Mouse (Mus musculus) liver, embryonic 16.5 days (tissue): ENCODE data around the gene Zxdc. TPM values are rescaled to one million over a fixed set of nuclear protein-coding genes. Genes with fewer than 3 reads are reported as not detected.
A peak's percentile ranks its signal among the peaks of the same experiment; 100 is the strongest.

ENCODE experiments used
- ATAC-seq: fragments of 200-750 bp; cut with Nextera tagmentation; 2 replicates; pipeline ENCODE4 v1.8.0; 2017; ENCODE audit warnings: low read depth, mild to moderate bottlenecking, moderate number of reproducible peaks, moderate library complexity
- H3K27ac ChIP-seq: fragments of 300-500 bp; sonication (generic); 2 replicates; pipeline ENCODE4 v1.5.1; 2014; ENCODE audit warnings: mild to moderate bottlenecking, low read length
- H3K27me3 ChIP-seq: fragments of 300-500 bp; sonication (generic); 2 replicates; pipeline ENCODE4 v1.6.1; 2014; ENCODE audit warnings: low read depth, low read length, mixed read lengths; ENCODE audit not compliant: control insufficient read depth, insufficient read depth
- H3K36me3 ChIP-seq: fragments of 300-500 bp; sonication (generic); 2 replicates; pipeline ENCODE4 v1.6.1; 2014; ENCODE audit warnings: mild to moderate bottlenecking; ENCODE audit not compliant: control insufficient read depth, insufficient read depth
- H3K4me1 ChIP-seq: fragments of 300-500 bp; sonication (generic); 2 replicates; pipeline ENCODE4 v1.6.1; 2014; ENCODE audit warnings: low read depth, low read length, mixed read lengths; ENCODE audit not compliant: control insufficient read depth
- H3K4me2 ChIP-seq: fragments of 300-500 bp; sonication (generic); 2 replicates; pipeline ENCODE4 v1.6.1; 2014; ENCODE audit warnings: low read depth, low read length, mixed read lengths
- H3K4me3 ChIP-seq: fragments of 300-500 bp; sonication (generic); 2 replicates; pipeline ENCODE4 v1.5.1; 2014; ENCODE audit warnings: low read depth, mild to moderate bottlenecking, low read length
- H3K9ac ChIP-seq: fragments of 300-500 bp; sonication (generic); 2 replicates; pipeline ENCODE4 v1.6.1; 2014; ENCODE audit warnings: low read depth, low read length
- H3K9me3 ChIP-seq: fragments of 300-500 bp; sonication (generic); replicated peaks from 2 replicates; pipeline ENCODE4 v1.6.1; 2016; ENCODE audit warnings: low read length; ENCODE audit not compliant: control insufficient read depth
- WGBS: fragments of 180-500 bp; shearing (Covaris S2); extraction: QIAGEN DNeasy Blood & Tissue Kit; methylation state at CpG from one replicate; pipeline ENCODE4 v1.1.7; 2014; ENCODE audit not compliant: insufficient replicate concordance; 5-methylcytosine and 5-hydroxymethylcytosine counted together
- polyA plus RNA-seq: library from polyadenylated mRNA; unstranded; fragments of >200 nt; fragmentation: Nextera tagmentation; extraction: Ambion mirVana; gene quantifications from 2 replicates; pipeline ENCODE4 v1.2.1, GENCODE M21; 2015

Gene Zxdc
- polyA plus RNA-seq, 1 experiment from 2014 or later, result 3.0 TPM

DNA sequence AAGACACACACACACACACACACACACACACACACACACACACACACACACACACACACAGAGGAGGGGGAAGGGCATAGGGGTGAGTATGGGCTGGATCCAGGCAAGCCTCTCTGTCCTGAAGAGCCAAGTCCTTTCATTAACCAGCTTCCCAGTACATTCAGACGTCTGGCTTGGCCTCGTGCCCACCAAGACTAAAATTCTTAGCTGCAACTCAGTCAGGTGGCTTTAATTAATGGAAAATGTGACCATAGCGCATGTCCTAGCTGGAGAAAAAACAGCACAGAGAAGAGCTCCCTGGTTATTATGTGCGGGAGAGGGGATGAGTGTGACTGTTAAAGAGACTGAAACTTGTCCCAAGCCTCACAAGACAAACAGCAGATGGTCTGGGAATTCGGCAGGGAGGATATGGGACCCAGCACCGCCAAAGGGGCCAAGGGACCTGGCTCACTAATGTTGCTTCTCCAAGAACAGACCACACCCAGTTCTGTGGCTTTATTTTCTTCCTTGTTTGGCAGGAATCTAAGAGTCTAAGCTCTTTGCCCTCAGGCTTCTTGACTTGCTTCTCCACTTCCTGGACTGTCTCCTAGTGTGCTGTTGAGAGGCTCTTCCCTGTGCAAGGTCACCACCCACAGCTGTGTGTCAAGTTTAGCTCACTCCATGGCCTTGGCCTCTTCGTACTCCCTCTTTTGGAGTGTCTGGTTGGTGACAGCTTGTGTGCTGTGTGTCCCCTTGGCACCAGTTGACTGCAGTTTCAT lies 9.1 kb upstream of the Zxdc start:
- no peaks in the 10 kb centered on the region for H3K4me1 ChIP-seq
- WGBS, result 49% methylated on average over 7 of the region's 7 CpGs
- no peaks in the 10 kb centered on the region for H3K9me3 ChIP-seq
- peak; percentile 40; the same call in 1 of the 2 replicates for ATAC-seq
- H3K4me2 ChIP-seq, result no peak overlapping the region
- H3K27ac ChIP-seq, result no peak overlapping the region
- no peak overlapping the region for H3K9ac ChIP-seq
- H3K4me3 ChIP-seq, result no peak overlapping the region
- no peaks in the 10 kb centered on the region for H3K27me3 ChIP-seq
- H3K36me3 ChIP-seq, result no peaks in the 10 kb centered on the region

GRCm38 (mm10) chr6:90360922-90361614 lies 8.2 kb upstream of the Zxdc start:
- WGBS, result 59% methylated on average over 6 of the region's 6 CpGs
- ATAC-seq, result no peak
- Histone ChIP-seq H3K9me3 (no peaks in the 10 kb centered on the region), H3K4me3 (no peak overlapping the region), H3K27me3 (no peaks in the 10 kb centered on the region), H3K27ac (no peak overlapping the region), H3K36me3 (no peaks in the 10 kb centered on the region), H3K4me1 (no peaks in the 10 kb centered on the region), H3K4me2 (no peak overlapping the region), H3K9ac (no peak overlapping the region)

DNA sequence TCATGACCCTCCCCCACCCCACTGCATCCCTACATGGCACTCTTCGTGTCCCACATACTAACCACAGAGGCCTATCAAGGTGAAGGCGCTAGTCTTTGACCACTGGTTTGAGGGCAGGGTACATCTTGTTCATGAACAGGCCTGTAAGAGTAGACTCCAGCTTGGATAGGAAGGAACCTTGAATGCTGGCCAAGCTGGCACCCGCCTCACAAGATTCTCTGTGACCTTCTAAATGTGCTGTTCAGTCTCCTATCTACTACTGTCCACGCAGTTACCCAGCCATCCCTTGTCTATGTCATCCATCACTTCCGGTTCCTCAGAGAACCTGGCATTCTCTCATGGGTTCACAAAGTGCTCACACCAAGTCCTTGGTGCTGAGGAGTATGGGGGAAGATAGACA lies 6.0 kb upstream of the Zxdc start:
- H3K9ac ChIP-seq, result no peak overlapping the region
- no peaks in the 10 kb centered on the region for H3K4me1 ChIP-seq
- no peak overlapping the region for H3K4me3 ChIP-seq
- WGBS, result 54% methylated on average over 5 of the region's 5 CpGs
- no peaks in the 10 kb centered on the region for H3K36me3 ChIP-seq
- H3K27ac ChIP-seq, result no peak overlapping the region
- ATAC-seq, result no peak
- no peak overlapping the region for H3K4me2 ChIP-seq
- no peaks in the 10 kb centered on the region for H3K9me3 ChIP-seq
- no peaks in the 10 kb centered on the region for H3K27me3 ChIP-seq

GRCm38 (mm10) chr6:90369725-90370553 lies 647 bp downstream of the Zxdc start:
- H3K9ac ChIP-seq, result peak overlapping the region; percentile 80
- H3K27ac ChIP-seq, result peak overlapping the region; percentile 68
- peak; percentile 58 for ATAC-seq
- H3K4me3 ChIP-seq, result peak overlapping the region; percentile 82
- H3K9me3 ChIP-seq, result no peaks in the 10 kb centered on the region
- H3K4me1 ChIP-seq, result peaks cover 26% of the 10 kb centered on the region
- H3K27me3 ChIP-seq, result no peaks in the 10 kb centered on the region
- H3K4me2 ChIP-seq, result peak overlapping the region; percentile 89
- peaks cover 7% of the 10 kb centered on the region; the same call in 1 of the 2 replicates for H3K36me3 ChIP-seq
- under 1% methylated on average over 97 of the region's 98 CpGs for WGBS

DNA sequence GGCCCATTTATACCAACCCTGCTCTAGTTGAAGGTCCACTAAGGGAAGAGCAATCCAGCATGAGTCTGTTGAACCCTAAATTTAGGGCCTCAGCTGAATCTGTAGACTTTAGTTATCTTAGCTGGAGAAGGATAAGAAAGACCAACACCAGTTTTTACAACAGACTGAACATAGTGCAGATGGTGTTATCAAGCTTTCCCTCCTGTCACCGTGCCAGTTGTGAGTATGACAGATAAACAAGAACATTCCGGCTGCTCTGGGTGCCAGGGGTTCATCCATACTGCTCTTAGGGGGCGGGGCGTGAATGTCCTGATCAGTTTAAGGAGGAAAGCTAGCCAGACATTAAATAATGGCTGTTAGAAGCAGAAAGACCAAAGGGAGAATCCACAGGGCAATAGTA lies 5.4 kb downstream of the Zxdc start:
- ATAC-seq, result peak; percentile 91
- no peak overlapping the region for H3K4me3 ChIP-seq
- H3K9ac ChIP-seq, result no peak overlapping the region
- peaks cover 29% of the 10 kb centered on the region for H3K4me1 ChIP-seq
- H3K27me3 ChIP-seq, result no peaks in the 10 kb centered on the region
- peaks cover 21% of the 10 kb centered on the region for H3K36me3 ChIP-seq
- peak overlapping the region; percentile 72 for H3K27ac ChIP-seq
- no peaks in the 10 kb centered on the region for H3K9me3 ChIP-seq
- 23% methylated on average over 4 of the region's 4 CpGs for WGBS
- H3K4me2 ChIP-seq, result peak overlapping the region; percentile 14; the same call in 1 of the 2 replicates

DNA sequence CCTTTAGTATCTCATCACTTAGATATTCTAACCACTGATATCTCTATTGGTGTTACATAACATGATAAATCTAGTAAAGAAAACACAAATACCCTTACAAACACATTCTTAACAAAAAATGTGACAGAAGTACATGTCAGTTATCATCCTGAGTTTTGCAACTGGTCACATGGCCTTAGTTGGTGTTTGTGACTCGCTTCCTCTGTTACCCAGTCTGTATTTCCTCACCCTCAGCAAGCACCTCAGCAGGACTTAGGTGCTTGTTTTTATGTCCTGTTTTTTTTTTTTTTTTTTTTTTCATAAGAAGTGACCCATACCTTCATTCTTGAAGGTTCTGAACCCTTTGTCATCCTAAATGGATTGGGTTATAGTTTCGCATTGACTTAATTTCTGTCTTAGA lies 8.4 kb downstream of the Zxdc start:
- Histone ChIP-seq H3K4me2 (no peak overlapping the region), H3K4me3 (no peak overlapping the region), H3K9me3 (no peaks in the 10 kb centered on the region), H3K9ac (no peak overlapping the region), H3K27me3 (no peaks in the 10 kb centered on the region), H3K36me3 (peaks cover 35% of the 10 kb centered on the region), H3K27ac (no peak overlapping the region), H3K4me1 (peaks cover 15% of the 10 kb centered on the region)
- no peak for ATAC-seq
- WGBS, result 84% methylated on average over 2 of the region's 2 CpGs

GRCm38 (mm10) chr6:90381465-90381864 lies 12.2 kb downstream of the Zxdc start:
- H3K4me3 ChIP-seq, result no peak overlapping the region
- no peaks in the 10 kb centered on the region for H3K27me3 ChIP-seq
- ATAC-seq, result no peak
- H3K36me3 ChIP-seq, result peaks cover 45% of the 10 kb centered on the region
- no peaks in the 10 kb centered on the region for H3K4me1 ChIP-seq
- H3K9ac ChIP-seq, result no peak overlapping the region
- no peaks in the 10 kb centered on the region for H3K9me3 ChIP-seq
- no peak overlapping the region for H3K4me2 ChIP-seq
- H3K27ac ChIP-seq, result no peak overlapping the region
- 80% methylated on average over 2 of the region's 2 CpGs for WGBS

DNA sequence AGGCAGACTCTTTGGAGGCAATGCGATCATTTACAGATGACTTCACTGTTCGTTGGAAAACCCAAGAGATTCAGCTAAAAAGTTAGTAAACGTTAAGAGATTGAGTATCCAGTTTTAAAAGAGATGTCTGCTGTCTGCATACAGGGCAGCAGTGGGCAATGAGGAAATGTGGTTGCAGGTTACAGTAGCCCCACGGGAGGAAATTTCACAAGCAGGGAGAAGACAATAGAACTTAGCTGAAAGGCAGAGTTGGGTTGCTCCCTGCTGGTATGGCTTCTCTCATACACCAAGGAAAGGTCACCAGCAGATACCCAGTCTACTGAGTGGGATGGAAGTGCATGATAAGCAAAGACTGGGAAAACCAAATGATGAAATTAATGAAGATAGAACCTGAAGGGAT lies 21.3 kb downstream of the Zxdc start:
- Histone ChIP-seq H3K4me3 (no peak overlapping the region), H3K9ac (no peak overlapping the region), H3K4me2 (no peak overlapping the region), H3K4me1 (no peaks in the 10 kb centered on the region; the same call in 1 of the 2 replicates), H3K9me3 (no peaks in the 10 kb centered on the region), H3K27ac (no peak overlapping the region), H3K27me3 (no peaks in the 10 kb centered on the region), H3K36me3 (peaks cover 2% of the 10 kb centered on the region; the same call in 1 of the 2 replicates)
- ATAC-seq, result no peak
- WGBS, result 64% methylated on average over 4 of the region's 4 CpGs
